Mouse (Mus musculus) liver, adult 2 months (tissue): ENCODE data around the gene Srsf1.

ENCODE experiments used
- CTCF ChIP-seq: fragments of 200-500 bp; IDR thresholded peaks from 2 replicates; pipeline ENCODE4 v1.5.1; 2011; ENCODE audit warnings: low read depth, low read length, control low read depth
- POLR2A ChIP-seq: fragments of 200-500 bp; IDR thresholded peaks from 2 replicates; pipeline ENCODE4 v1.6.1; 2011; ENCODE audit warnings: low read length, control low read depth; ENCODE audit not compliant: insufficient read depth; ENCODE audit errors: extremely low read depth

DNA sequence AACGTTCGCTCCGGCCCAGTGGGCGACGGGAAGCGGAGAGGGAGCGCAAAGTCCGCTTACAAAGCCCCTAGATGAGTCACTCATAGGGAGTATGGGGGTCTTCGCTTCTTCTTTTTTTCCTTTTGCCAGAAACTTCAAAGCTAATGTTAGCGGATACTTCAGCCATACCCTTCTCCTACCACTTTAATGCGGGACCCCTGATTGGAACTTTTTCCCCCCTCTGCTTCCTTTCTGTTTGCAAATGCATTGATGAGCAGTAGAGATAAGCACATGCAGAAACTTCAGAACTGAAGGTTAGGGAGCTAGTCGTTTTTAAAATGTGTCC, 22.0 kb downstream of the Srsf1 start:
- TF ChIP-seq CTCF (no peak), POLR2A (no peak)
